Mouse (Mus musculus): ENCODE measurements around the gene Gm4763. TPM values are rescaled to one million over a fixed set of nuclear protein-coding genes. Genes with fewer than 3 reads are reported as not detected.
"Not testable (repeated sequence)": the region's sequence is repeated elsewhere in the genome, so short reads cannot be mapped to it uniquely, and the experiment has no call there.

Gene Gm4763
- polyA plus RNA-seq (2015; fragmentation: Nextera tagmentation; extraction: Ambion mirVana): not detected in 2 replicates

- not testable (repeated sequence) for H3K4me1 ChIP-seq (replicated peaks); H3K4me2 ChIP-seq; H3K4me3 ChIP-seq; H3K9me3 ChIP-seq; H3K27ac ChIP-seq; H3K36me3 ChIP-seq; H3K27me3 ChIP-seq; H3K9ac ChIP-seq; ATAC-seq (ENCODE audit: low FRiP score)
- 91% methylated on average over 11 of the region's 11 CpGs for WGBS
Measured at GRCm38 (mm10) chr7:24726808-24727207, at the start of gene Gm4763. Gene Gm4763 (minus strand): TSS chr7:24726908.

GRCm38 (mm10) chr7:24776145-24776544 is 49.4 kb upstream of the Gm4763 start:
- Histone ChIP-seq H3K36me3 (no peaks in the 10 kb centered on the region), H3K27me3 (no peaks in the 10 kb centered on the region), H3K4me1 (replicated peaks) (no peaks in the 10 kb centered on the region), H3K4me3 (no peak overlapping the region), H3K27ac (no peak overlapping the region), H3K4me2 (no peak overlapping the region), H3K9ac (no peak overlapping the region), H3K9me3 (no peaks in the 10 kb centered on the region)
- WGBS: 73% methylated on average over 2 of the region's 2 CpGs
- ATAC-seq (ENCODE audit: low FRiP score): no peak

- no peak overlapping the region for H3K4me3 ChIP-seq
- H3K9ac ChIP-seq: no peak overlapping the region
- no peak overlapping the region for H3K4me2 ChIP-seq
- WGBS: 60% methylated on average over 3 of the region's 3 CpGs
- ATAC-seq (ENCODE audit: low FRiP score): no peak
- H3K9me3 ChIP-seq: no peaks in the 10 kb centered on the region
- H3K27me3 ChIP-seq: no peaks in the 10 kb centered on the region
- H3K4me1 ChIP-seq (replicated peaks): no peaks in the 10 kb centered on the region
- H3K27ac ChIP-seq: no peak overlapping the region
- no peaks in the 10 kb centered on the region for H3K36me3 ChIP-seq
Measured at GRCm38 (mm10) chr7:24773942-24774535, 47.3 kb upstream of the Gm4763 start.

GRCm38 (mm10) chr7:24771361-24771760 is 44.7 kb upstream of the Gm4763 start:
- no peaks in the 10 kb centered on the region for H3K36me3 ChIP-seq
- no peak overlapping the region for H3K4me2 ChIP-seq
- no peak overlapping the region for H3K9ac ChIP-seq
- no peak for ATAC-seq (ENCODE audit: low FRiP score)
- H3K27me3 ChIP-seq: 0 out of 2 replicates have a peak, but pooled peaks cover 5% of the 10 kb centered on the region
- H3K4me1 ChIP-seq (replicated peaks): no peaks in the 10 kb centered on the region
- H3K4me3 ChIP-seq: no peak overlapping the region
- H3K9me3 ChIP-seq: no peaks in the 10 kb centered on the region
- no peak overlapping the region for H3K27ac ChIP-seq

GRCm38 (mm10) chr7:24762574-24762973 is 35.9 kb upstream of the Gm4763 start:
- H3K4me1 ChIP-seq (replicated peaks): no peaks in the 10 kb centered on the region
- no peak overlapping the region for H3K4me2 ChIP-seq
- ATAC-seq (ENCODE audit: low FRiP score): no peak
- no peaks in the 10 kb centered on the region for H3K9me3 ChIP-seq
- WGBS: 86% methylated on average over 8 of the region's 8 CpGs
- no peak overlapping the region for H3K9ac ChIP-seq
- H3K27ac ChIP-seq: no peak overlapping the region
- no peaks in the 10 kb centered on the region for H3K36me3 ChIP-seq
- no peak overlapping the region for H3K4me3 ChIP-seq
- peaks cover 10% of the 10 kb centered on the region; the same call in 1 of the 2 replicates for H3K27me3 ChIP-seq

DNA sequence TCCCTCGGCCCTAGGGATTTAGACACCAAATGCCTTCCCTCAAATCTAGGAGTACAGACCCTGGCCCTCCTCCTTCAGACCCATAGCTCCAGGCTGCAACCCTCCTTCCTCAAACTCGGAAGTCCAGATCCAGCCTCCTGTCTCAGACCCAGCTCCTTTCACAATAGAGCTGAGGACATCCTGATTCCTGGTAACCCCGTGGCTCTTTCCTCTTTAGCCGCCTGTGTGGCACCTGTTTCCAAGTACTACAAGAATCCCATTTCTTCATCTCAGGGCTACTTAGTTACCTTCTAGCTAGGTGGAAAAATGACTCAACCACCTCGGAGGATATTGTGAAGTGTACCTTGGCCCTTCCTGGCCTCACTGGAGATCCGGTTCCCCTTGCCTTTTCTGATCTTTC is 34.5 kb upstream of the Gm4763 start:
- ATAC-seq (ENCODE audit: low FRiP score): no peak
- no peaks in the 10 kb centered on the region for H3K9me3 ChIP-seq
- no peaks in the 10 kb centered on the region for H3K36me3 ChIP-seq
- no peaks in the 10 kb centered on the region for H3K4me1 ChIP-seq (replicated peaks)
- no peak overlapping the region for H3K4me2 ChIP-seq
- H3K9ac ChIP-seq: no peak overlapping the region
- no peak overlapping the region for H3K27ac ChIP-seq
- 80% methylated on average over 6 of the region's 6 CpGs for whole genome bisulfite sequencing
- H3K4me3 ChIP-seq: no peak overlapping the region
- peaks cover 5% of the 10 kb centered on the region; the same call in 1 of the 2 replicates for H3K27me3 ChIP-seq

DNA sequence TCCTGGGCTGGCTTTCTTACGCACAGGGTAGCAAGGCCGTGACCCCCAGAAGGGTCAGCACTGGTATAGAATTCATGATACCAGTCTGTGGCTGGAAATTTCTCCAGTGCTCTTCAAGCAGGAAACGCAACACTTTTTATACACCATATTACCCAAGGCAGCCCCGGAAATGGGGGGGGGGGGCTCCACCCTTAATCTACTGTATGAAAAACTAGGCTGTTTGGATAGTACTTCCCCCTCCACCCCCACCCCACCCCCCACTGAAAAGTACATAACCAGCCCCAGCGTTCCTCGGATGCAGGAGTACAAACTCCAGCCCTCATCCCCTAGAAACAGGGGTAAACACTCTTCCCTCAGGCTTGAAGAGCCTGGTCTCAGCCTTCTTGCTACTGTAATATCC is 33.5 kb upstream of the Gm4763 start, which contains the start of gene Cd177:
TSS of gene Cd177 (minus strand) at position 101 of the 400 bp plus-strand sequence.
- Histone ChIP-seq H3K9ac (no peak within 1 kb of the TSS), H3K9me3 (no peaks in the 10 kb centered on the region), H3K27ac (no peak within 1 kb of the TSS), H3K36me3 (no peaks in the 10 kb centered on the region), H3K4me2 (no peak within 1 kb of the TSS), H3K4me1 (replicated peaks) (no peaks in the 10 kb centered on the region), H3K4me3 (no peak within 1 kb of the TSS), H3K27me3 (no peaks in the 10 kb centered on the region)
- 80% methylated on average over 6 of the region's 6 CpGs for WGBS
- ATAC-seq (ENCODE audit: low FRiP score): no peak

GRCm38 (mm10) chr7:24758520-24758919 is 31.8 kb upstream of the Gm4763 start:
- no peak overlapping the region for H3K9ac ChIP-seq
- ATAC-seq (ENCODE audit: low FRiP score): no peak
- no peaks in the 10 kb centered on the region for H3K9me3 ChIP-seq
- no peak overlapping the region for H3K4me2 ChIP-seq
- no peak overlapping the region for H3K27ac ChIP-seq
- H3K4me1 ChIP-seq (replicated peaks): no peaks in the 10 kb centered on the region
- no peaks in the 10 kb centered on the region for H3K36me3 ChIP-seq
- no peak overlapping the region for H3K4me3 ChIP-seq
- no peaks in the 10 kb centered on the region for H3K27me3 ChIP-seq
- 97% methylated on average over 1 of the region's 1 CpGs for WGBS

GRCm38 (mm10) chr7:24753476-24753875 is 26.8 kb upstream of the Gm4763 start:
- no peak for ATAC-seq (ENCODE audit: low FRiP score)
- H3K36me3 ChIP-seq: no peaks in the 10 kb centered on the region
- no peak overlapping the region for H3K27ac ChIP-seq
- H3K27me3 ChIP-seq: no peaks in the 10 kb centered on the region
- H3K4me2 ChIP-seq: no peak overlapping the region
- H3K4me3 ChIP-seq: no peak overlapping the region
- peaks cover 12% of the 10 kb centered on the region for H3K4me1 ChIP-seq (replicated peaks)
- H3K9me3 ChIP-seq: no peaks in the 10 kb centered on the region
- WGBS: 72% methylated on average over 5 of the region's 5 CpGs
- H3K9ac ChIP-seq: no peak overlapping the region

DNA sequence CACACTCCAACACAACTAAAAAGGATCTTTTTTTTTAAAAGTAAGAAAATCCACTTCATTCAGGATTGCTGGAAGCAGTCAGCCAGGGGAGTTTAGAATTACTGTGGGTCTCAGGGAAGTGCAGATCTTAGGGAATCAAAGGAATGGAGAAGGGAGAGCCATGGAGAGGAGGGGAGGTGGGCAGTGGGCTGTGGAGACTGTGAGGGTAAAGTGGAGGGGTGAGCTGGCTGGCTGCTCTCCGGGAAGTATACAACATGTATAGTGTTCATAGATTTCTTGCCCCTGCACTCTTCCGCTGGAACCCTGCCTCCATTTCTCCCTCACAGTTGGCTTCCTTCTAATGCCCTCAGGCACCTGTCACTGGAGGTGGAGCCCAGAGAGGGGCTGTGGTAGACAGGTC is 24.9 kb upstream of the Gm4763 start:
- Histone ChIP-seq H3K4me2 (no peak overlapping the region), H3K9ac (no peak overlapping the region), H3K27ac (no peak overlapping the region), H3K9me3 (no peaks in the 10 kb centered on the region), H3K27me3 (no peaks in the 10 kb centered on the region), H3K4me1 (replicated peaks) (peaks cover 12% of the 10 kb centered on the region), H3K36me3 (no peaks in the 10 kb centered on the region), H3K4me3 (no peak overlapping the region)
- ATAC-seq (ENCODE audit: low FRiP score): no peak
- 74% methylated on average over 2 of the region's 2 CpGs for WGBS

DNA sequence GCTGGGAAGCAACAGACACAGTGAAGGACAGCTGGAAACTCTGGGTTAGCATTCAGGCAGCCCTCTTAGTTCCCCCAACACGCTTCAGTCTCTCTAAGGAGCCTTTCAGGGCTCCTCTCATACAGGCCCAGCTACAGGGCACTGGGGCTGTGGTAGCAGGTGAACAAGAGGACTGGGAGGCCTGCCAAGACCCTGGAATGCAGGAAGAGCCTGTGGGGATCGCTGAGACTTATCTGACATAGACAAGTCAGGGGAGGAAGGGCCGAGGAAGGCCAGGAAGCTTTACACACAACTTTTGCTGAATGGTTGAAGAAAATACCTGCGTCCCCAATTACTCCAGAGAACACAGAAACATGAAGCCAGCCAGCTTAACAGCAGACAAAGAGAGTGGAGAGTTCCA is 24.0 kb upstream of the Gm4763 start:
- Histone ChIP-seq H3K4me3 (no peak overlapping the region), H3K4me1 (replicated peaks) (peaks cover 12% of the 10 kb centered on the region), H3K9ac (peak overlapping the region; percentile 26; the same call in 1 of the 2 replicates), H3K27ac (0 out of 2 replicates have a peak overlapping the region, but pooled peaks have one; percentile 13), H3K4me2 (no peak overlapping the region), H3K9me3 (no peaks in the 10 kb centered on the region), H3K27me3 (no peaks in the 10 kb centered on the region), H3K36me3 (no peaks in the 10 kb centered on the region)
- WGBS: 48% methylated on average over 4 of the region's 4 CpGs
- no peak for ATAC-seq (ENCODE audit: low FRiP score)

DNA sequence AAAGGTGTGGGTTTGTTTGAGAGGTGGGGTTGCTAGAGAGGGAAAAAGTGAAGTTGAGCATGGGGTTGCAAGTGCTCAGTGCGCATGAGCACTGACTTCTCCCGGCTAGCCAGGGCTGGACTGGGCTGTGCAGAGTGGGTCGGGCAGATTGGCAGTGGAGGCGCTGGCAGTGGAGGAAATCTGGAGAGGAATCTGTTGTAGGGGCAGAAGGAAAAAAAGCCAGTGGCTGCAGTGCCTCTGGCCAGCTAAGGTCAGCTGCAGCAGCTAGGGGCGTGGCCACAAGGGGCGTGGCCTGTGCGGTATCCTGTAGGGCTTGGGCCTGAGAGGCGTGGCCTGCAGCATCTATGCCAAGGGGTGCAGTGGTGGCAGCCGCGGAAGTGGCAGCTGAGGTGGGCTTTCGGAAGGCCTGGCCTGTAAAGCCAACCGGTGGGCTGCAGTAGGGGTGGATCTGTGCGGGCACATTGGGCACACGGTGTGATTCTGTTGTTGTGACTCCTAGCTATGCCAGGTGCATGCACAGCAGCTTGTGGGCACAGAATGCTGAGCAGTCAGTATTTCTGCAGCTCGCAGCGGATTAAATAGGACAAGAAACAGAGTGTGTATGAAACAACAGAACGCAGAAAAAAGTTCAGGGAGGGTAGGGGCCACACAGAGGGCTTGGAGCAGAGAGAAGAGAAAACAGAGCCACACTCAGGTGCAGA is 9.4 kb upstream of the Gm4763 start:
- H3K9me3 ChIP-seq: no peaks in the 10 kb centered on the region; the same call in 1 of the 2 replicates
- 19% methylated on average over 17 of the region's 17 CpGs for WGBS
- H3K9ac ChIP-seq: peak overlapping the region; percentile 59
- H3K27me3 ChIP-seq: 0 out of 2 replicates have a peak, but pooled peaks cover 3% of the 10 kb centered on the region
- H3K4me2 ChIP-seq: peak overlapping the region; percentile 45
- ATAC-seq (ENCODE audit: low FRiP score): peak; percentile 54; the same call in 1 of the 2 replicates
- no peaks in the 10 kb centered on the region for H3K36me3 ChIP-seq
- peaks cover 13% of the 10 kb centered on the region for H3K4me1 ChIP-seq (replicated peaks)
- no peak overlapping the region for H3K27ac ChIP-seq
- H3K4me3 ChIP-seq: peak overlapping the region; percentile 21

GRCm38 (mm10) chr7:24715039-24715438 is 11.7 kb downstream of the Gm4763 start:
- Histone ChIP-seq H3K4me1 (replicated peaks) (peaks cover 5% of the 10 kb centered on the region; the same call in 1 of the 2 replicates), H3K27ac (no peak overlapping the region), H3K4me3 (no peak overlapping the region), H3K4me2 (no peak overlapping the region), H3K9ac (no peak overlapping the region), H3K9me3 (no peaks in the 10 kb centered on the region), H3K36me3 (no peaks in the 10 kb centered on the region), H3K27me3 (peaks cover 3% of the 10 kb centered on the region; the same call in 1 of the 2 replicates)
- no peak for ATAC-seq (ENCODE audit: low FRiP score)
- WGBS: 81% methylated on average over 6 of the region's 6 CpGs

All from hindbrain, embryonic 13.5 days (tissue).